Comparison of ENCODE assay signal across 8 mouse cellular contexts in genomic region chr1:33757033-33757413, GRCm38 (mm10). TPM values are rescaled to one million over a fixed set of nuclear protein-coding genes. Genes with fewer than 3 reads are reported as not detected.
A peak's percentile ranks its signal among the peaks of the same experiment; 100 is the strongest.
DNase-seq lines count a peak whose midpoint lies in the region; ATAC-seq and TF ChIP-seq lines count a peak whose summit lies in the region.

No protein-coding gene starts in this region.

- no peaks in the 10 kb centered on the region for H3K9me3 ChIP-seq in heart, embryonic 13.5 days
- H3K9me3 ChIP-seq in limb, embryonic 12.5 days = no peaks in the 10 kb centered on the region

- no peak for DNase-seq in spleen, adult 2 months (ENCODE audit: low read depth in 1 of 2, low spot score in 2 of 2)
- no peak for DNase-seq in spleen, postnatal 4 days (ENCODE audit: low spot score in 2 of 2)
- DNase-seq in left cerebral cortex, postnatal 10 days (ENCODE audit: extremely low spot score in 1 of 2, low spot score in 2 of 2) = no peak
- DNase-seq in ovary, adult 18-20 months (ENCODE audit: low spot score) = no peak

- peak; percentile 17; the same call in 1 of the 2 replicates for ATAC-seq in heart, embryonic 13.5 days (ENCODE audit: extremely low read depth, insufficient number of reproducible peaks, low FRiP score, low TSS enrichment)
- peak; percentile 44; the same call in 1 of the 2 replicates for ATAC-seq in limb, embryonic 12.5 days (ENCODE audit: insufficient number of reproducible peaks, insufficient read depth, low FRiP score, low TSS enrichment, low read depth)
- 0 out of 2 replicates have a peak, but pooled peaks have one; percentile 15 for ATAC-seq in neutrophil, adult 5-6 weeks (ENCODE audit: extremely low read depth, insufficient number of reproducible peaks, low FRiP score, poor library complexity, severe bottlenecking)

- no peaks in the 10 kb centered on the region for H3K27me3 ChIP-seq in spleen, adult 2 months (ENCODE audit: control insufficient read depth, insufficient read depth, low read length)
- H3K27me3 ChIP-seq in heart, embryonic 13.5 days (replicated peaks) = no peaks in the 10 kb centered on the region
- H3K27me3 ChIP-seq in limb, embryonic 12.5 days = no peaks in the 10 kb centered on the region

- no peak for TF ChIP-seq POLR2A in spleen, adult 2 months (IDR thresholded peaks at IDR 0.05; ENCODE audit: low read depth, low read length)

- peak overlapping the region; percentile 92 for H3K4me2 ChIP-seq in heart, embryonic 13.5 days
- peak overlapping the region; percentile 70 for H3K4me2 ChIP-seq in limb, embryonic 12.5 days

- no peak overlapping the region for H3K27ac ChIP-seq in spleen, adult 2 months (ENCODE audit: insufficient read depth, low read length)
- no peak overlapping the region for H3K27ac ChIP-seq in brown adipose tissue, adult 24 weeks (replicated peaks; ENCODE audit: low read depth, low read length)
- peak overlapping the region; percentile 80 for H3K27ac ChIP-seq in heart, embryonic 13.5 days (replicated peaks)
- H3K27ac ChIP-seq in limb, embryonic 12.5 days = no peak overlapping the region

- H3K36me3 ChIP-seq in spleen, adult 2 months (ENCODE audit: control insufficient read depth, insufficient read depth, low read length) = no peaks in the 10 kb centered on the region
- H3K36me3 ChIP-seq in heart, embryonic 13.5 days = peaks cover 28% of the 10 kb centered on the region
- peaks cover 26% of the 10 kb centered on the region for H3K36me3 ChIP-seq in limb, embryonic 12.5 days

- peaks cover 6% of the 10 kb centered on the region for H3K4me1 ChIP-seq in spleen, adult 2 months (ENCODE audit: control insufficient read depth, insufficient read depth, insufficient read length)
- no peaks in the 10 kb centered on the region for H3K4me1 ChIP-seq in brown adipose tissue, adult 24 weeks (ENCODE audit: control insufficient read depth, insufficient read depth, insufficient read length, low read length)
- peaks cover 37% of the 10 kb centered on the region for H3K4me1 ChIP-seq in heart, embryonic 13.5 days
- H3K4me1 ChIP-seq in limb, embryonic 12.5 days (replicated peaks) = peaks cover 18% of the 10 kb centered on the region

- WGBS in spleen, adult 2 months = 3% methylated on average over 14 of the region's 14 CpGs
- WGBS in heart, embryonic 13.5 days = 2% methylated on average over 14 of the region's 14 CpGs
- 5% methylated on average over 14 of the region's 14 CpGs for WGBS in limb, embryonic 12.5 days

- TF ChIP-seq CTCF in spleen, adult 2 months (IDR thresholded peaks at IDR 0.05; ENCODE audit: extremely low read depth, insufficient read depth, insufficient read length, insufficient replicate concordance) = no peak

- peak overlapping the region; percentile 95 for H3K9ac ChIP-seq in heart, embryonic 13.5 days
- H3K9ac ChIP-seq in limb, embryonic 12.5 days (replicated peaks) = peak overlapping the region; percentile 88

- peak overlapping the region; percentile 85 for H3K4me3 ChIP-seq in spleen, adult 2 months (ENCODE audit: extremely low read depth, insufficient read depth, insufficient read length)
- peak overlapping the region; percentile 73 for H3K4me3 ChIP-seq in brown adipose tissue, adult 24 weeks (ENCODE audit: insufficient read depth, low read depth, low read length)
- H3K4me3 ChIP-seq in heart, embryonic 13.5 days = peak overlapping the region; percentile 88
- peak overlapping the region; percentile 74 for H3K4me3 ChIP-seq in limb, embryonic 12.5 days (replicated peaks)

- intact Hi-C loops in left cerebral cortex, postnatal 10 days (cut with DNase I) = no loop called here

RNA-seq across cellular contexts. Expression of gene Bag2, which starts 0.6 kb away (rescaled TPM):
- polyA plus RNA-seq in spleen, adult 2 months (2012; rRNA removed) = 5.3 and 8.1 TPM in 2 replicates
- 6.3 and 11.9 TPM in 2 replicates for polyA plus RNA-seq in brown adipose tissue, adult 24 weeks (2012; ENCODE audit: insufficient read depth, insufficient read length, missing spikeins)
- polyA plus RNA-seq in heart, embryonic 13.5 days (2015; fragmentation: Nextera tagmentation; extraction: Ambion mirVana) = 69.4 and 82.4 TPM in 2 replicates
- polyA plus RNA-seq in limb, embryonic 12.5 days (2016; fragmentation: Nextera tagmentation; extraction: Ambion mirVana) = 46.1 and 49.9 TPM in 2 replicates
- total RNA-seq in neutrophil, adult 5-6 weeks (2017) = 2.1 TPM in 1 of 2 replicates, not detected in the other
- total RNA-seq in left cerebral cortex, postnatal 10 days (2021) = 10 to 100 TPM; 14.0 to 16.9 TPM

RNA-seq across cellular contexts. Expression of gene Rab23, which starts 37.3 kb away (rescaled TPM):
- 2.1 and 2.4 TPM in 2 replicates for polyA plus RNA-seq in spleen, adult 2 months (2012; rRNA removed)
- 3.8 and 6.1 TPM in 2 replicates for polyA plus RNA-seq in brown adipose tissue, adult 24 weeks (2012; ENCODE audit: insufficient read depth, insufficient read length, missing spikeins)
- 14.1 and 14.5 TPM in 2 replicates for polyA plus RNA-seq in heart, embryonic 13.5 days (2015; fragmentation: Nextera tagmentation; extraction: Ambion mirVana)
- 36.5 and 37.0 TPM in 2 replicates for polyA plus RNA-seq in limb, embryonic 12.5 days (2016; fragmentation: Nextera tagmentation; extraction: Ambion mirVana)
- 5.8 and 12.8 TPM in 2 replicates for total RNA-seq in neutrophil, adult 5-6 weeks (2017)
- total RNA-seq in left cerebral cortex, postnatal 10 days (2021) = 10 to 100 TPM; 30.8 to 33.8 TPM

RNA-seq across cellular contexts. Expression of gene Zfp451, which starts 57.4 kb away (rescaled TPM):
- polyA plus RNA-seq in spleen, adult 2 months (2012; rRNA removed) = 2.6 and 3.3 TPM in 2 replicates
- 6.2 and 10.5 TPM in 2 replicates for polyA plus RNA-seq in brown adipose tissue, adult 24 weeks (2012; ENCODE audit: insufficient read depth, insufficient read length, missing spikeins)
- polyA plus RNA-seq in heart, embryonic 13.5 days (2015; fragmentation: Nextera tagmentation; extraction: Ambion mirVana) = 12.4 and 14.6 TPM in 2 replicates
- polyA plus RNA-seq in limb, embryonic 12.5 days (2016; fragmentation: Nextera tagmentation; extraction: Ambion mirVana) = 37.7 and 39.0 TPM in 2 replicates
- total RNA-seq in neutrophil, adult 5-6 weeks (2017) = 23.2 and 25.3 TPM in 2 replicates
- 10 to 100 TPM; 62.5 to 63.8 TPM for total RNA-seq in left cerebral cortex, postnatal 10 days (2021)
